Mouse (Mus musculus) macrophage (primary cell): ENCODE data around the gene Padi4. TPM values are rescaled to one million over a fixed set of nuclear protein-coding genes. Genes with fewer than 3 reads are reported as not detected.

ENCODE experiments used
- polyA plus RNA-seq: library from polyadenylated mRNA; stranded (reverse); fragments of 250-400 nt; gene quantifications from 3 replicates; pipeline ENCODE4 v1.2.4, GENCODE M21; 2018; ENCODE audit warnings: inconsistent platforms

The Padi4 gene
- polyA plus RNA-seq, 1 experiment from 2014 or later, result 3.2 TPM

Other genes with a start within 250 kb of the Padi4 start
- 11.9 to 27.5 TPM (median 26.0 TPM) in 3 replicates for gene Arhgef10l, start 108.2 kb downstream of the Padi4 start, polyA plus RNA-seq
- gene Rcc2, start 73.7 kb downstream of the Padi4 start, polyA plus RNA-seq, result 30.1 to 67.9 TPM (median 53.6 TPM) in 3 replicates
- not detected in 3 replicates for gene Padi6, start 31.6 kb downstream of the Padi4 start, polyA plus RNA-seq
- gene Padi3, start 36.4 kb upstream of the Padi4 start, polyA plus RNA-seq, result 0.11 to 0.18 TPM (median 0.17 TPM) in 3 replicates
- not detected in 3 replicates for gene Padi1, start 71.5 kb upstream of the Padi4 start, polyA plus RNA-seq
- gene Padi2, start 132.1 kb upstream of the Padi4 start, polyA plus RNA-seq, result 5.2 to 6.9 TPM (median 5.6 TPM) in 3 replicates
- gene Sdhb, start 187.0 kb upstream of the Padi4 start, polyA plus RNA-seq, result 115 to 183 TPM (median 157 TPM) in 3 replicates
- gene Atp13a2, start 212.6 kb upstream of the Padi4 start, polyA plus RNA-seq, result 156 to 334 TPM (median 219 TPM) in 3 replicates
- gene Mfap2, start 236.2 kb upstream of the Padi4 start, polyA plus RNA-seq, result not detected in 3 replicates